11 mouse cellular contexts compared by ENCODE assay signal in the genomic region with DNA sequence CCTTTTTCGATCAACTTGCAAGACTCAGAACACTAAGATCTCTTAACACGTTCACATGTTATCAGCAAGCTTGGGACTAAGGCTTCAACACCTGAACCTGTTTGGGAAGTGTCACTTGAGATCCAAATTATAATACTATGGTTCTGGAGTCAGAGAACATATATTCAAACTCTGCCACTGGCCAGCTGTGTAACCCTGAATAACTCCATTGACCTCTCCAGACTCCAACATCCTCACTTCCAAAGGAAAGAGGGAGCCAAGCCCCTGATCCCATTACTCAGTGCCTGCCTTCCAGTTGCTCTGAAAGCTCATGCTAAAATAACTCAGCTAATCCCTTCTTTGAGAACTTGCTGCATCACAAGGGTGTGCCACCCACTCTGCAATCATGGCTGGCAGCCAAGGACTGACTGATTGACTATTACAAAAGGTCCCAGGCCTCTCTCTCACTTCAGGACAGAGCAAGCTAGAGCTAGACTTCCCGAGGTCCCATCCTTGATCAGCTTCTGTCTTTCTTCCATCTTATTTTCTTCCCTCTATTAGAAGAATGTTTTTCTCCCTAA. TPM values are rescaled to one million over a fixed set of nuclear protein-coding genes. Genes with fewer than 3 reads are reported as not detected.
DNase-seq lines count a peak whose midpoint lies in the region; ATAC-seq lines count a peak whose summit lies in the region.
"Had no signal": no experiment of that assay in that cellular context is flagged by ENCODE, and none has a peak within 500 bp of the region (broad histone marks: within the 10 kb centered on the region; RNA-seq: fewer than 3 reads in every experiment).

No protein-coding gene starts in this region.

- DNase-seq in gastrocnemius, postnatal 36 days = peak; percentile 15 to 27
- no peak for DNase-seq in layer of hippocampus, adult 11-12 months (ENCODE audit: low spot score)

- ATAC-seq in forebrain, embryonic 16.5 days = peak; percentile 43; the same call in 1 of the 2 replicates
- ATAC-seq in forebrain, embryonic 12.5 days (ENCODE audit: low FRiP score) = no peak
- peak; percentile 55; the same call in 1 of the 2 replicates for ATAC-seq in midbrain, embryonic 13.5 days
- no peak for ATAC-seq in midbrain, embryonic 16.5 days
- peak; percentile 53; the same call in 1 of the 2 replicates for ATAC-seq in stomach, embryonic 14.5 days (ENCODE audit: insufficient number of reproducible peaks, insufficient read depth, low FRiP score, low read depth)
- no peak for ATAC-seq in granulocyte monocyte progenitor cell, adult 5-6 weeks (replicated peaks; ENCODE audit: poor library complexity, severe bottlenecking)

- H3K9ac ChIP-seq in forebrain, embryonic 16.5 days (replicated peaks; ENCODE audit: low read depth, low read length) = no peak overlapping the region
- no peak overlapping the region for H3K9ac ChIP-seq in forebrain, embryonic 12.5 days
- H3K9ac ChIP-seq in midbrain, embryonic 13.5 days (replicated peaks) = no peak overlapping the region
- H3K9ac ChIP-seq in midbrain, embryonic 16.5 days (ENCODE audit: low read depth, low read length) = no peak overlapping the region
- no peak overlapping the region for H3K9ac ChIP-seq in stomach, embryonic 14.5 days (replicated peaks; ENCODE audit: low read depth, low read length)

- H3K36me3 ChIP-seq in forebrain, embryonic 16.5 days (ENCODE audit: control insufficient read depth, insufficient read depth) = no peaks in the 10 kb centered on the region
- no peaks in the 10 kb centered on the region for H3K36me3 ChIP-seq in forebrain, embryonic 12.5 days (replicated peaks)
- H3K36me3 ChIP-seq in midbrain, embryonic 13.5 days = no peaks in the 10 kb centered on the region
- H3K36me3 ChIP-seq in midbrain, embryonic 16.5 days (ENCODE audit: control insufficient read depth, insufficient read depth, low read length) = no peaks in the 10 kb centered on the region
- H3K36me3 ChIP-seq in stomach, embryonic 14.5 days (ENCODE audit: control insufficient read depth, insufficient read depth, low read length) = no peaks in the 10 kb centered on the region

- H3K27ac ChIP-seq in forebrain, embryonic 16.5 days (ENCODE audit: low read length) = no peak overlapping the region
- no peak overlapping the region for H3K27ac ChIP-seq in forebrain, embryonic 12.5 days
- H3K27ac ChIP-seq in midbrain, embryonic 13.5 days = no peak overlapping the region
- no peak overlapping the region for H3K27ac ChIP-seq in midbrain, embryonic 16.5 days (ENCODE audit: low read length)
- H3K27ac ChIP-seq in stomach, embryonic 14.5 days (ENCODE audit: low read length) = no peak overlapping the region

- intact Hi-C loops in gastrocnemius, postnatal 36 days (cut with DNase I) = no loop called here

- no peaks in the 10 kb centered on the region for H3K9me3 ChIP-seq in forebrain, embryonic 16.5 days (ENCODE audit: control insufficient read depth, low read length)
- H3K9me3 ChIP-seq in forebrain, embryonic 12.5 days = no peaks in the 10 kb centered on the region
- no peaks in the 10 kb centered on the region for H3K9me3 ChIP-seq in midbrain, embryonic 13.5 days
- no peaks in the 10 kb centered on the region for H3K9me3 ChIP-seq in midbrain, embryonic 16.5 days (replicated peaks; ENCODE audit: control insufficient read depth, low read length, poor library complexity, severe bottlenecking)
- no peaks in the 10 kb centered on the region for H3K9me3 ChIP-seq in stomach, embryonic 14.5 days (ENCODE audit: control insufficient read depth, low read depth, low read length)

- 47% methylated on average over 3 of the region's 3 CpGs for WGBS in forebrain, embryonic 16.5 days
- WGBS in forebrain, embryonic 12.5 days = 51% methylated on average over 3 of the region's 3 CpGs
- WGBS in midbrain, embryonic 13.5 days = 58% methylated on average over 3 of the region's 3 CpGs
- WGBS in midbrain, embryonic 16.5 days = 55% methylated on average over 3 of the region's 3 CpGs
- WGBS in stomach, embryonic 14.5 days = 57% methylated on average over 3 of the region's 3 CpGs

- H3K4me1 ChIP-seq in forebrain, embryonic 16.5 days (replicated peaks; ENCODE audit: control insufficient read depth, insufficient read depth, low read length) = no peaks in the 10 kb centered on the region
- peaks cover 8% of the 10 kb centered on the region for H3K4me1 ChIP-seq in forebrain, embryonic 12.5 days
- peaks cover 7% of the 10 kb centered on the region for H3K4me1 ChIP-seq in midbrain, embryonic 13.5 days (replicated peaks)
- H3K4me1 ChIP-seq in midbrain, embryonic 16.5 days (ENCODE audit: control insufficient read depth, insufficient read depth, low read length) = no peaks in the 10 kb centered on the region
- H3K4me1 ChIP-seq in stomach, embryonic 14.5 days (ENCODE audit: control insufficient read depth, insufficient read depth, low read length) = 0 out of 2 replicates have a peak, but pooled peaks cover 4% of the 10 kb centered on the region

- no peaks in the 10 kb centered on the region for H3K27me3 ChIP-seq in forebrain, embryonic 16.5 days (replicated peaks; ENCODE audit: control insufficient read depth, insufficient read depth, low read length)
- H3K27me3 ChIP-seq in forebrain, embryonic 12.5 days = no peaks in the 10 kb centered on the region
- no peaks in the 10 kb centered on the region for H3K27me3 ChIP-seq in midbrain, embryonic 13.5 days
- H3K27me3 ChIP-seq in midbrain, embryonic 16.5 days (ENCODE audit: control insufficient read depth, insufficient read depth, low read depth, low read length) = no peaks in the 10 kb centered on the region
- no peaks in the 10 kb centered on the region for H3K27me3 ChIP-seq in stomach, embryonic 14.5 days (ENCODE audit: control insufficient read depth, insufficient read depth, low read length)
- H3K27me3 ChIP-seq: megakaryocyte, embryonic 14.5 days had no signal

- no peak overlapping the region for H3K4me3 ChIP-seq in forebrain, embryonic 16.5 days (replicated peaks; ENCODE audit: low read length)
- no peak overlapping the region for H3K4me3 ChIP-seq in forebrain, embryonic 12.5 days (replicated peaks)
- no peak overlapping the region for H3K4me3 ChIP-seq in midbrain, embryonic 13.5 days (replicated peaks)
- H3K4me3 ChIP-seq in midbrain, embryonic 16.5 days (ENCODE audit: low read depth, low read length) = no peak overlapping the region
- H3K4me3 ChIP-seq in stomach, embryonic 14.5 days (ENCODE audit: low read depth, low read length) = no peak overlapping the region
- H3K4me3 ChIP-seq: megakaryocyte, embryonic 14.5 days had no signal

- H3K4me2 ChIP-seq in forebrain, embryonic 16.5 days (ENCODE audit: low read length) = no peak overlapping the region
- no peak overlapping the region for H3K4me2 ChIP-seq in forebrain, embryonic 12.5 days
- H3K4me2 ChIP-seq in midbrain, embryonic 13.5 days (replicated peaks) = no peak overlapping the region
- H3K4me2 ChIP-seq in midbrain, embryonic 16.5 days (ENCODE audit: low read length) = no peak overlapping the region
- H3K4me2 ChIP-seq in stomach, embryonic 14.5 days (replicated peaks; ENCODE audit: low read depth, low read length) = no peak overlapping the region

RNA-seq across cellular contexts. Expression of a gene that starts 58.8 kb away (rescaled TPM):
- polyA plus RNA-seq in forebrain, embryonic 16.5 days (2015; fragmentation: Nextera tagmentation; extraction: Ambion mirVana) = not detected in 2 replicates
- not detected in 2 replicates for polyA plus RNA-seq in forebrain, embryonic 12.5 days (2016; fragmentation: Nextera tagmentation; extraction: Ambion mirVana)
- not detected in 2 replicates for polyA plus RNA-seq in midbrain, embryonic 13.5 days (2015; fragmentation: Nextera tagmentation; extraction: Ambion mirVana)
- not detected in 2 replicates for polyA plus RNA-seq in midbrain, embryonic 16.5 days (2015; fragmentation: Nextera tagmentation; extraction: Ambion mirVana)
- total RNA-seq in gastrocnemius, postnatal 36 days (2021) = not detected
- polyA plus RNA-seq in stomach, embryonic 14.5 days (2014; fragmentation: Nextera tagmentation; extraction: Ambion mirVana) = not detected in 2 replicates
- not detected in 2 replicates for total RNA-seq in granulocyte monocyte progenitor cell, adult 5-6 weeks (2014; fragmentation: Nextera tagmentation)
- not detected in 2 replicates for total RNA-seq in granulocyte monocyte progenitor cell, adult 5-6 weeks (2017)
- total RNA-seq: layer of hippocampus, adult 8-10 months had no signal
- polyA plus RNA-seq: frontal cortex, adult 2 months had no signal

Comparison
In these comparisons a context has a peak if more than half of its experiments do, and no peak if none do; other contexts are left out.
1. ATAC-seq: peak in forebrain, embryonic 16.5 days (single experiment), midbrain, embryonic 13.5 days (single experiment) and stomach, embryonic 14.5 days (single experiment); none in forebrain, embryonic 12.5 days (single experiment), midbrain, embryonic 16.5 days (single experiment) and granulocyte monocyte progenitor cell, adult 5-6 weeks (single experiment).